17 mouse cellular contexts compared by ENCODE assay signal in the genomic region with DNA sequence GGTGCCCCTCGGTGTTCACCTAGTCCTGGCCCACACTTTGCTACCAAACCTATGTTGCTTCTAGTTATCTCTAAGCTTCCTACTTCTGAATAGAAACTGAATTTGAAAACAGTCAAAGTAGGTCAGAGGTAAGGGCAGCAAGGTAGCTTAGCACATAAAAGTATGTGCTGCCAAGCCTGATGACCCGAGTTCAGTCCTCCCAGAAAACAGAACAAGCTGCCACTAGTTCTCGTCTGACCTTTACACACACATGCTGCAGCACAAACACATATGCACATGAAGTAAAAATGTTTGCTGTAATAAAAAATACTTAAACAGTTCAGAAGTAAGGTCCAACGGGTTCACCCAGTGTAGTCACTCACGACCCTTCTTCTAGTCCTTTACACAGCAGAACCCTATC.
"Had no signal": no experiment of that assay in that cellular context is flagged by ENCODE, and none has a peak within 500 bp of the region (broad histone marks: within the 10 kb centered on the region; RNA-seq: fewer than 3 reads in every experiment).

No protein-coding gene starts in this region.

- H3K9me3 ChIP-seq: neural tube, embryonic 12.5 days; neural tube, embryonic 13.5 days; neural tube, embryonic 15.5 days; stomach, embryonic 15.5 days had no signal

- H3K4me2 ChIP-seq: neural tube, embryonic 12.5 days; neural tube, embryonic 13.5 days; neural tube, embryonic 15.5 days; stomach, embryonic 15.5 days had no signal

- H3K9ac ChIP-seq: neural tube, embryonic 12.5 days; neural tube, embryonic 13.5 days; neural tube, embryonic 15.5 days; stomach, embryonic 15.5 days had no signal

- DNase-seq: retina, postnatal 1 day; right cerebral cortex, adult 18-20 months; right cerebral cortex, postnatal 14 days; right cerebral cortex, postnatal 25 days; right cerebral cortex, postnatal 4 days; spleen, adult 18-20 months; thymus, adult 18-20 months; thymus, adult 2 months; thymus, postnatal 14 days; thymus, postnatal 25 days; thymus, postnatal 36 days; thymus, postnatal 4 days had no signal

- H3K4me3 ChIP-seq: neural tube, embryonic 12.5 days; neural tube, embryonic 13.5 days; neural tube, embryonic 15.5 days; stomach, embryonic 15.5 days had no signal

- H3K36me3 ChIP-seq: neural tube, embryonic 12.5 days; neural tube, embryonic 13.5 days; neural tube, embryonic 15.5 days; stomach, embryonic 15.5 days had no signal

- H3K27ac ChIP-seq: neural tube, embryonic 12.5 days; neural tube, embryonic 13.5 days; neural tube, embryonic 15.5 days; stomach, embryonic 15.5 days; stomach, postnatal 0 days had no signal

- H3K4me1 ChIP-seq: stomach, embryonic 15.5 days had no signal

- H3K27me3 ChIP-seq: neural tube, embryonic 12.5 days; neural tube, embryonic 13.5 days; neural tube, embryonic 15.5 days; stomach, embryonic 15.5 days had no signal
